Mouse (Mus musculus) CH12.LX (cell line): ENCODE measurements around the gene Itpr2.

Source experiments
- CHD1 ChIP-seq: IDR thresholded peaks from 2 replicates; pipeline ENCODE4 v1.6.1; 2012; ENCODE audit warnings: low read depth, low read length, improper control_type of control experiment, inconsistent platforms
- CTCF ChIP-seq, 2 experiments: IDR thresholded peaks in 1 of 2; conservative IDR thresholded peaks in 1 of 2; 2 replicates each; pipeline ENCODE4 v1.5.1; 2011 to 2012; ENCODE audit warnings: low read depth in 2 of 2, low read length in 2 of 2, improper control_type of control experiment in 1 of 2, inconsistent platforms in 1 of 2, mild to moderate bottlenecking in 1 of 2, moderate library complexity in 1 of 2
- ELF1 ChIP-seq: IDR thresholded peaks from 2 replicates; pipeline ENCODE4 v1.6.1; 2014; ENCODE audit warnings: low read depth, mild to moderate bottlenecking, inconsistent platforms, low read length, improper control_type of control experiment
- EP300 ChIP-seq: IDR thresholded peaks from 2 replicates; pipeline ENCODE4 v1.6.1; 2011; ENCODE audit warnings: low read length, improper control_type of control experiment
- HCFC1 ChIP-seq: IDR thresholded peaks from 2 replicates; pipeline ENCODE4 v1.6.1; 2012; ENCODE audit warnings: low read depth, mild to moderate bottlenecking, inconsistent platforms, low read length, improper control_type of control experiment
- NELFE ChIP-seq: IDR thresholded peaks from 2 replicates; pipeline ENCODE4 v1.6.1; 2011; ENCODE audit warnings: low read depth, low read length, improper control_type of control experiment
- POLR2A ChIP-seq: IDR thresholded peaks from 2 replicates; pipeline ENCODE4 v1.6.1; 2011; ENCODE audit warnings: low read depth, mild to moderate bottlenecking, improper control_type of control experiment, low read length
- USF1 ChIP-seq: IDR thresholded peaks from 2 replicates; pipeline ENCODE4 v1.6.1; 2014; ENCODE audit warnings: low read depth, mild to moderate bottlenecking, inconsistent platforms, low read length, improper control_type of control experiment

DNA sequence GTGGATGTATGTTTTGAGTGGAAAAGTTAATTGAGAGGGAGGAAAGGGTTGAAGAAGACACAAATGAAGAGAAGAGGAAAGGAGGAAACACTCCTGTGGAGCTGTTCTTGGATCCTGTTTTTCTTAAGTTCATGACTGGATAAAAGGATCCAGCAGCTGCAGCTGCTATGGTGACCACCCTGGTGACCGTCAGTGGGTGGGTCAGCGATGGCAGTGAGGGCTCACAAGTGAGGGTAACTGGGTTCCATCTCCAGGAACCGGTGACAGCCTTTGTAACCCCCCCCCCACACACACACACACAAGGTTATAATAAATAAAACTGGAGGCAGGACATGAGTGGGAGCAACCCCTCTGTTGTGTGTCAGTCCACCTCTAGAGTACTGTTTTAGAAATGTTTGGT, 833 bp upstream of the Itpr2 start:
- no peak for TF ChIP-seq CTCF (conservative IDR thresholded peaks at IDR 0.05 in 1 of 2, IDR thresholded peaks at IDR 0.05 in 1 of 2; ENCODE audit: low read depth in 2 of 2, low read length in 2 of 2)
- no peak for TF ChIP-seq POLR2A
- TF ChIP-seq EP300 = no peak
- no peak for TF ChIP-seq USF1
- TF ChIP-seq CHD1 = no peak
- no peak for TF ChIP-seq NELFE
- no peak for TF ChIP-seq HCFC1
- no peak for TF ChIP-seq ELF1
